Mouse (Mus musculus): ENCODE data around the gene Wasl. TPM values are rescaled to one million over a fixed set of nuclear protein-coding genes. Genes with fewer than 3 reads are reported as not detected.

The Wasl gene
- 100 to 1,000 TPM in 2 of 4 experiments, 10 to 100 TPM in 2; 93.6 to 105 (median 97.3) TPM for total RNA-seq (2022)

- DNase-seq (ENCODE audit: low spot score in 2 of 2) = peak; percentile 92 to 99
Measured at GRCm38 (mm10) chr6:24664867-24665458, at the start of gene Wasl. TSS of gene Wasl (minus strand) at chr6:24665009.

DNA sequence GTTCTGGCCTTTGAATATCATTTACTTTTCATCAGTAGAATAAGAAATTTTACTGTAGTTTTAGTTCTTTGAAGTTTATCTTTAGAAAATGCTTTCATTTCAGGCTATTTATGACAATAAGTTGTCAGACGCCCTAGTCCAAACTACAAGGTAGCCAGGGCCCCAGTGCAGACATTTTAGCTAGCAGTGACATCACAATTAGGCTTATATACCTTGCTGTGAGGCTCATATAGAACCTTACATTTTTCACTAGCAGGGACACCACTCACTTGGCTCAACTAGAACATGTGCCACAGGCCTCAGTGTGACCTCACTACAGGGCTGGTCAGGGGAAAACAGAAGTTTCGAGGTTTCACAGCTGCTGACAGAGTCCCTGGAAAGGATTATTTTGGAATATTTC lies 42.7 kb upstream of the Wasl start:
- no peak for DNase-seq (ENCODE audit: low spot score in 2 of 2)

GRCm38 (mm10) chr6:24707090-24707489 lies 42.3 kb upstream of the Wasl start:
- DNase-seq (ENCODE audit: low spot score in 2 of 2) = no peak

DNA sequence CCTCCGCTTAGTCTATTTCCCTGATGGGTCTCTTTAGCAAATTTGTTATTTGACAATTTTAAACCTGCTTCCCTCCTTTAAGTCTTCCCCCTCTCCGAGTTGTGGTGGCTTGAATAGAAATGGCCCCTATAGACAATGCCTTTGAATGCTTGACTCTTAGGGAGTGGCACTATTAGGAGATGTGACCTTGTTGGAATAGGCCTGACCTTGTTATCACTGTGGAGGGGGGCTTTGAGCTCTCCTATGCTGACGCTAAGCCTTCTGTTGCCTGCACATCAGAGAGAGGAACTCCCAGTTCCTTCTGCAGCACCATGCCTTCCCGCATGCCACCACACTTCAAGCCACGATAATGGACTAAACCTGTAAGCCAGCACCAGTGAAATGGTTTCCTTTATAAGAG lies 32.4 kb upstream of the Wasl start:
- DNase-seq (ENCODE audit: low spot score in 2 of 2) = no peak

DNA sequence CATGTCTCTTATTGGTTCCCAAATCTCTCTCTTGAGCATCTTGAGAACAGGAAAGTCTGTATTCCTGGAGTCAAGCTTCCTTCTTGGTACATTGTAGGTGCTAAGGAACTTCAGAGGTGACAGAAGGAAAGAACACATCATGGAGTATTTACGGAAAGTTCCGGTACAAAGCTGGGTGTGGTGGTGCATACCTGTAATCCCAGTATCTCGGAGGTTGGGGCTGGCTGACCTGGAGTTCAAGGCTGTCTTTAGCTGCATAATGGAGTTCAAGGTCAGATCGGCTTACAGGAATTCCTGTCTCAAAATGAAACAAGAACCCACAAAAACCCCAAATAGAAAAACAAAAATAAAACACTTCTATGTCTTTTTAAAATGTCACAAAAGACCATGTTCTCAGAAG lies 31.3 kb upstream of the Wasl start:
- DNase-seq (ENCODE audit: low spot score in 2 of 2) = no peak

- DNase-seq (ENCODE audit: low spot score in 2 of 2) = no peak
Measured at GRCm38 (mm10) chr6:24694455-24695410, 29.9 kb upstream of the Wasl start.

GRCm38 (mm10) chr6:24687871-24688270 lies 23.1 kb upstream of the Wasl start:
- DNase-seq (ENCODE audit: low spot score in 2 of 2) = no peak

DNA sequence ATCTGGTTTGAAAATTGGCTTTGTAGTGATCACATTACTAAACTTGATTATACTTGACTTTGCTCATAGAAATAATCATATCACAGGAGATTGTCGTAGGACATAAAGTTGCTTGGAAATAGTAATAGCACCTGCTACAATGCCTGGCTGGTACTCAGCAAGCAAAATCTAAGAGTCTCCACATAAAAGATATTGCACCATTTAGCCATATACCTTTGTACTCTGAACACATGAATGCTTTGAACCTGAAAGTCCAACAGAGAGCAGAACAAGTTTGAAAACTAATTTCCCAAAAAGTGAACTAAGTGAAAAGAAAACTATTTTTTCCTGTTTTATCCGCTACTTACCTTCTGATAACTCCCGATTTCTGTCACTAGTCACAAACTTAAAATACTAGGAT lies 18.3 kb upstream of the Wasl start:
- no peak for DNase-seq (ENCODE audit: low spot score in 2 of 2)

GRCm38 (mm10) chr6:24667829-24668228 lies 3.0 kb upstream of the Wasl start:
- DNase-seq (ENCODE audit: low spot score in 2 of 2) = no peak

GRCm38 (mm10) chr6:24666248-24666647 lies 1.4 kb upstream of the Wasl start:
- no peak for DNase-seq (ENCODE audit: low spot score in 2 of 2)

- DNase-seq (ENCODE audit: low spot score in 2 of 2) = peak; percentile 25 to 49
Measured at GRCm38 (mm10) chr6:24664133-24664866, 509 bp downstream of the Wasl start.

GRCm38 (mm10) chr6:24663196-24664132 lies 1.3 kb downstream of the Wasl start:
- peak in 1 of 2 experiments; percentile 22 for DNase-seq (ENCODE audit: low spot score in 2 of 2)

DNA sequence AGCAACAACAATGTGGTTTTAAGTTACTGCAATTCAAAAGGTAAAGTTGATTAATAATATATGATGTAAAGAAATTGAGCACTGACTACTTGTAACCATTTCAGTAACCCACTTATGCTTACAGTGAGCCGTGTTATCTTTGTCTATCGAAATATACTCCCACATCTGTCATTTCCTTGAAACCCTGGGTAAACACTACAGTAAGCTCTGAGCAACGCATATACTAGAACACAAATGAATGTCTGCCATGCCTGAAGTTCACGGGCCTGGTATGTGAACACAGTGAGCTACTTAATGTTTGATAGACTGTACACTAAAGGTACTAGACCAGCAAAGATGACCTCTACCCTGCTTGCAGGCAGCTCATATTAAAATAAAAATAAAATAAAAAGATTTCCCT lies 2.3 kb downstream of the Wasl start:
- no peak for DNase-seq (ENCODE audit: low spot score in 2 of 2)

GRCm38 (mm10) chr6:24661879-24662278 lies 2.9 kb downstream of the Wasl start:
- no peak for DNase-seq (ENCODE audit: low spot score in 2 of 2)

GRCm38 (mm10) chr6:24657647-24658387 lies 7.0 kb downstream of the Wasl start:
- DNase-seq (ENCODE audit: low spot score in 2 of 2) = no peak

DNA sequence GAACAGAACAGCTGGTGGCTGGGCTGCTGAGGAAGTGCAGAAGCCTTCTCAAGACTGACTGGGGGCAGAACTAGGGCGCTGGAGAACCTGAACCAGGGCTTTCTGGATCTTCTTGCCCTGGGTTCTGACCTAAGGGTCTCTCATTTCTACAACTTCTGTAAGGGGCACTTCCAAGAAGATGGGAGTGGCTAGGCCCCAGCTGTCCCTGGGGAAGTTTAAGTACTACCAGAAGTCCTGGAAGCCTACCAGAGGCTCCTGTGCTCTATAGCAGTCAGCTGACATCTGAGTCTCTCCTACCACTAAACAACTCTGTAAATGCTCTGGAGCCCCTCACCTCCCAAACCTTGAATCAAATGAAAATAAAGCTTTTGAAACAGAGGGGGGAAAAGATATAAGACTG lies 8.7 kb downstream of the Wasl start:
- no peak for DNase-seq (ENCODE audit: low spot score in 2 of 2)

DNA sequence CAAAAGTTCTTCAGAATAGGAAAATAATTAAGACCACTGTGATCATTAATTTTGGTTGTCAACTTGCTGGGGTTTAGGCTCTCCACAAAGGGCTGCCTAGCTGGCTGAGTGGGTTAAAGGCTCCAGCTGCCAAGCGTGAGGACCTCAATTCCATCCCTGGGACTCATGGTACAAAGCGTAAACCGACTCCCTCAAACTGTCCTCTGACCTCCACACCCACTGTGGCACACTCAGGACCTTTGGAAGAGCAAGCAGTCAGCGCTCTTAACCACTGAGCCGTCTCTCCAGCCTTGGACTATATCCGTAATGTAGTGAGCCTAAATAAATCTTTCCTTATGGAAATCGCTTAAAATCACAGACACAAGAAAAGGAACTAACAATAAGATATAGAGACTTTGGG lies 13.3 kb downstream of the Wasl start:
- DNase-seq (ENCODE audit: low spot score in 2 of 2) = no peak

DNA sequence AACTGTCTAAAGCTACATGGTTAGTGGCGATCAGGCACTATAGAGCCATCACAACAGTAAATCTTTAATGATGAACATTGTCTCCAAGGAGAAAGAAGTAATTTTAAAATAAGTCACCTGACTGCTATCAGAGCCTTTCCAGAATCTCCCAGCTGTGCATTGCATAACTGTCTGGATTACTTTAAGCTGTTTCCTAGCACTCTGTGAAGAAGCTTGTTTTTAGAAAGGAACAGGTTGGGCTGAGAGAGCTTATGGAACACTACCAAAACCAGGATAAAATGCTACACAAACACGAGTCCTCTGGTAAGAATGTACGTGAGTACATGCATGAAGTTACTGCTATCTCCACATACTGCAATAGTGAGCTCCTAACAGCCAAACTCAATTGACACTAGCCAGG lies 14.1 kb downstream of the Wasl start:
- DNase-seq (ENCODE audit: low spot score in 2 of 2) = peak in 1 of 2 experiments; percentile 35

GRCm38 (mm10) chr6:24648403-24648802 lies 16.4 kb downstream of the Wasl start:
- no peak for DNase-seq (ENCODE audit: low spot score in 2 of 2)

- DNase-seq (ENCODE audit: low spot score in 2 of 2) = no peak
Measured at GRCm38 (mm10) chr6:24647103-24647691, 17.6 kb downstream of the Wasl start.
